Mouse (Mus musculus): ENCODE results near the gene Ppm1f.

- no peak for TF ChIP-seq GATA1 (IDR thresholded peaks at IDR 0.05; ENCODE audit: borderline replicate concordance, low read length)
- no peak for TF ChIP-seq CTCF (IDR thresholded peaks at IDR 0.05; ENCODE audit: low read depth, low read length)
- no peak for TF ChIP-seq GATA2 (IDR thresholded peaks at IDR 0.05; ENCODE audit: borderline replicate concordance, low read depth, low read length)
These were observed 62.3 kb downstream of the Ppm1f start for GRCm38 (mm10) chr16:16958575-16958974.

Data from G1E (cell line).